In the genomic region with DNA sequence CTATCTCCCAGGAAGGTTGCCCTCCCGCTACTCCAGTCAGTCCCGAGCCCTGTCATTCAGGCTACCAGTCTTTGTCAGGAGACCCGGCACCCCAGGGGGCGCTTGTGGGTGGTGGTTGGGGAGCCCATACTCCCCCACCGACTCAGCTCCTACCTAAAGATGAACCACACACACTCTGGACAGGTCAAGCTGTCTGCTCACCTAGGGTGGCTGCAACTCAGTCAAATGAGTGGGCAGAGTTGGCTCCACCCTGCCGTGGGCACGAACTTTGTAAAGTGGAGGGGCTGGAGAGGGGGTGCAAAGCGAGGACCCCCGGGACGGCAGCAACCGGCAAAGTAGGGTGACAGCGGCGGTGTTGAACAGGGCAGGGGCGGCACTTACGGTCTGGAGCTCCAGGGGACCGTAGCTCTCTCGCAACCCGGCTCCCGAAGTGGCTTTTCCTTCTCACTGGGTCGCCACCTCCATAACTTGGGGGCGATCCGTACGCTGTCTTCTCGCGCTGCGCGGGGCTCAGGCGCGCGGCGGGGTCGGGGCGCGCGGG, we compare ENCODE assay signal across 8 mouse cellular contexts. TPM values are rescaled to one million over a fixed set of nuclear protein-coding genes. Genes with fewer than 3 reads are reported as not detected.
DNase-seq lines count a peak whose midpoint lies in the region; ATAC-seq and TF ChIP-seq lines count a peak whose summit lies in the region.

No protein-coding gene starts in this region.

- peak overlapping the region; percentile 74 for H3K9ac ChIP-seq in kidney, embryonic 16.5 days (replicated peaks; ENCODE audit: low read length)
- peak overlapping the region; percentile 72 for H3K9ac ChIP-seq in forebrain, postnatal 0 days
- peak overlapping the region; percentile 50 for H3K9ac ChIP-seq in limb, embryonic 15.5 days

- DNase-seq in kidney, adult 9 months = no peak
- DNase-seq in forebrain, postnatal 0 days = no peak
- peak; percentile 37 for DNase-seq in right cerebral cortex, postnatal 25 days
- no peak for DNase-seq in cerebellum, adult 9-10 months
- no peak for DNase-seq in adipocyte (ENCODE audit: low spot score)

- no peaks in the 10 kb centered on the region for H3K9me3 ChIP-seq in kidney, embryonic 16.5 days (ENCODE audit: low read length)
- no peaks in the 10 kb centered on the region for H3K9me3 ChIP-seq in forebrain, postnatal 0 days (ENCODE audit: low read length)
- no peaks in the 10 kb centered on the region for H3K9me3 ChIP-seq in limb, embryonic 15.5 days

- peak overlapping the region; percentile 78 for H3K27ac ChIP-seq in kidney, embryonic 16.5 days (ENCODE audit: low read length)
- H3K27ac ChIP-seq in bone marrow, adult 2 months (ENCODE audit: control insufficient read depth, insufficient read depth, low read depth, low read length, poor library complexity) = peak overlapping the region; percentile 51; the same call in 1 of the 2 replicates
- H3K27ac ChIP-seq in forebrain, postnatal 0 days (ENCODE audit: low read depth, low read length) = peak overlapping the region; percentile 86
- H3K27ac ChIP-seq in limb, embryonic 15.5 days = peak overlapping the region; percentile 71

- under 1% methylated on average over 34 of the region's 35 CpGs for WGBS in kidney, embryonic 16.5 days
- 9% methylated on average over 35 of the region's 35 CpGs for WGBS in bone marrow, adult 2 months
- WGBS in forebrain, postnatal 0 days = under 1% methylated on average over 34 of the region's 35 CpGs
- WGBS in limb, embryonic 15.5 days = 2% methylated on average over 35 of the region's 35 CpGs

- peak overlapping the region; percentile 98 for H3K4me2 ChIP-seq in kidney, embryonic 16.5 days (replicated peaks; ENCODE audit: low read depth, low read length)
- peak overlapping the region; percentile 87 for H3K4me2 ChIP-seq in forebrain, postnatal 0 days (ENCODE audit: low read depth)
- peak overlapping the region; percentile 99 for H3K4me2 ChIP-seq in limb, embryonic 15.5 days

- peak overlapping the region; percentile 74 for H3K4me3 ChIP-seq in kidney, embryonic 16.5 days (ENCODE audit: low read length)
- H3K4me3 ChIP-seq in bone marrow, adult 2 months (replicated peaks; ENCODE audit: control insufficient read depth, low read depth, low read length) = peak overlapping the region; percentile 52
- peak overlapping the region; percentile 86 for H3K4me3 ChIP-seq in forebrain, postnatal 0 days (ENCODE audit: low read depth, low read length)
- peak overlapping the region; percentile 78 for H3K4me3 ChIP-seq in limb, embryonic 15.5 days

- peaks cover 76% of the 10 kb centered on the region for H3K27me3 ChIP-seq in kidney, embryonic 16.5 days (ENCODE audit: insufficient read depth, low read length)
- H3K27me3 ChIP-seq in forebrain, postnatal 0 days (ENCODE audit: insufficient read depth, low read length) = no peaks in the 10 kb centered on the region
- H3K27me3 ChIP-seq in limb, embryonic 15.5 days = peaks cover 70% of the 10 kb centered on the region

- H3K36me3 ChIP-seq in kidney, embryonic 16.5 days (ENCODE audit: insufficient read depth, low read length) = no peaks in the 10 kb centered on the region
- H3K36me3 ChIP-seq in forebrain, postnatal 0 days (ENCODE audit: insufficient read depth) = no peaks in the 10 kb centered on the region
- H3K36me3 ChIP-seq in limb, embryonic 15.5 days = no peaks in the 10 kb centered on the region

- no peak for TF ChIP-seq CTCF in bone marrow, adult 2 months (IDR thresholded peaks at IDR 0.05; ENCODE audit: control insufficient read depth, insufficient read depth, low read length)
- peak; percentile 34; the same call in 1 of the 2 replicates for TF ChIP-seq CTCF in forebrain, postnatal 0 days (IDR thresholded peaks at IDR 0.05; ENCODE audit: low read depth)

- peaks cover 14% of the 10 kb centered on the region; the same call in 1 of the 2 replicates for H3K4me1 ChIP-seq in kidney, embryonic 16.5 days (ENCODE audit: insufficient read depth, low read length)
- H3K4me1 ChIP-seq in bone marrow, adult 2 months (ENCODE audit: control insufficient read depth, insufficient read depth, low read length) = peaks cover 5% of the 10 kb centered on the region
- H3K4me1 ChIP-seq in forebrain, postnatal 0 days (ENCODE audit: insufficient read depth) = peaks cover 10% of the 10 kb centered on the region; the same call in 1 of the 2 replicates
- H3K4me1 ChIP-seq in limb, embryonic 15.5 days = peaks cover 36% of the 10 kb centered on the region

- no peak for ATAC-seq in kidney, embryonic 16.5 days (ENCODE audit: low FRiP score, low TSS enrichment)
- peak; percentile 17; the same call in 1 of the 2 replicates for ATAC-seq in forebrain, postnatal 0 days
- ATAC-seq in limb, embryonic 15.5 days (ENCODE audit: insufficient number of reproducible peaks, low FRiP score, low TSS enrichment, low read depth) = no peak

- no peak for TF ChIP-seq POLR2A in bone marrow, adult 2 months (IDR thresholded peaks at IDR 0.05; ENCODE audit: borderline replicate concordance, control insufficient read depth, low read depth, low read length)

RNA-seq across cellular contexts. Expression of gene Cbfa2t3, which starts 21.4 kb away (rescaled TPM):
- 3.5 and 4.5 TPM in 2 replicates for polyA plus RNA-seq in kidney, embryonic 16.5 days (2015; fragmentation: Nextera tagmentation; extraction: Ambion mirVana)
- polyA plus RNA-seq in bone marrow, adult 2 months (2011; ENCODE audit: insufficient read depth, insufficient read length, low replicate concordance, missing spikeins) = 16.3 and 58.8 TPM in 2 replicates
- total RNA-seq in forebrain, postnatal 0 days (2014; rRNA removed) = 4.5 and 5.6 TPM in 2 replicates
- polyA plus RNA-seq in forebrain, postnatal 0 days (2015; fragmentation: Nextera tagmentation; extraction: Ambion mirVana) = 4.9 and 9.5 TPM in 2 replicates
- polyA plus RNA-seq in limb, embryonic 15.5 days (2015; fragmentation: Nextera tagmentation; extraction: Ambion mirVana) = 4.6 and 5.1 TPM in 2 replicates

RNA-seq across cellular contexts. Expression of gene Pabpn1l, which starts 55.0 kb away (rescaled TPM):
- polyA plus RNA-seq in kidney, embryonic 16.5 days (2015; fragmentation: Nextera tagmentation; extraction: Ambion mirVana) = 0.15 and 0.19 TPM in 2 replicates
- not detected in 2 replicates for polyA plus RNA-seq in bone marrow, adult 2 months (2011; ENCODE audit: insufficient read depth, insufficient read length, low replicate concordance, missing spikeins)
- not detected in 2 replicates for total RNA-seq in forebrain, postnatal 0 days (2014; rRNA removed)
- polyA plus RNA-seq in forebrain, postnatal 0 days (2015; fragmentation: Nextera tagmentation; extraction: Ambion mirVana) = not detected in 2 replicates
- polyA plus RNA-seq in limb, embryonic 15.5 days (2015; fragmentation: Nextera tagmentation; extraction: Ambion mirVana) = not detected in 2 replicates
